Mouse (Mus musculus) gastrocnemius, postnatal 10 days (tissue): ENCODE data around the gene Egfem1. TPM values are rescaled to one million over a fixed set of nuclear protein-coding genes. Genes with fewer than 3 reads are reported as not detected.
A peak's percentile ranks its signal among the peaks of the same experiment; 100 is the strongest.

ENCODE experiments used
- DNase-seq: peaks from one replicate; pipeline ENCODE4 v3.0.0; 2021; ENCODE audit warnings: mixed read lengths
- long read RNA-seq, 2 experiments: library from polyadenylated mRNA; stranded (forward); transcript quantifications; one replicate each; pipeline ENCODE4 v2.0.0; 2021
- total RNA-seq, 2 experiments: library from RNA; stranded (reverse); gene quantifications; 2 replicates each; pipeline ENCODE4 v1.2.3; 2021

Egfem1 gene
- under 1 TPM; 0.61 to 0.99 TPM for total RNA-seq
- long read RNA-seq, experiment 1, result 0 reads
- long read RNA-seq, experiment 2, result 0 reads

DNA sequence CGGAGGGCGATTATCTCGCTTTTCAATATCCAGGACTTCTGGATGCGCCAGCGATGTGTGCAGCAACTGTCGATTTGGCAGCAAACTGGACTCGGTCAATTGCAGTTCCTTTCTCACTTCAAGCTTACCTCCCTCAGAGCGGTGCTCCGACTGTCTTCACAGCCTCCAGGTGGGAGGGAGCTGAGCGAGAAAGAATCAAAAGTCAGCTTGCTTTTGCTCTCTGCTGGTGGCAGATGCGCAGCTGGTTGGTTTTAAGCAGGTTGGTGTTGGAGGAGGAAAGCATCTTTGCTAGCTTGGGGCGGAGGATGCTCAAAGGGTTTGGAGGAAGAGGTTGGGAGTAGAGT, at the start of gene Egfem1:
TSS of gene Egfem1 (plus strand) at position 72 of the 344 bp plus-strand sequence.
- DNase-seq, result no peak

DNA sequence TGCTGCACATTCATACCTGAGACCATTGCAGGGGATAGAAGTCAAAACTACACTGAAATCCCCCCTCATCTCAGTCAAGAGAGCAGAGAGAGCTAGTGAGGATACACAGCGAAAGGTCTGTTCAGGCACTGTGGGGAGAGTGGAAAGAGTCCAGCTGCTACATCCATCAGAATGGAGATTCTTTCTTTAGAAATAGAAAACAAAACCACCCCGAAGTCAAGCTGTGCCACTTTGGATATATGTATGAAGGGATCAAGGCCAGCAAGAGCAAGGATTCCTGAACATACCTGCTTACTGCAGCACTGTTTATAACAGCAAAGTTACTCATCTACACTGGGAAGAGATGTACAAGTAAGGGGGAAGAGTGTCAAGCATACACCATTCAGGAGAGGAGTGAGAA, 48.7 kb upstream of the Egfem1 start:
- DNase-seq, result no peak

DNA sequence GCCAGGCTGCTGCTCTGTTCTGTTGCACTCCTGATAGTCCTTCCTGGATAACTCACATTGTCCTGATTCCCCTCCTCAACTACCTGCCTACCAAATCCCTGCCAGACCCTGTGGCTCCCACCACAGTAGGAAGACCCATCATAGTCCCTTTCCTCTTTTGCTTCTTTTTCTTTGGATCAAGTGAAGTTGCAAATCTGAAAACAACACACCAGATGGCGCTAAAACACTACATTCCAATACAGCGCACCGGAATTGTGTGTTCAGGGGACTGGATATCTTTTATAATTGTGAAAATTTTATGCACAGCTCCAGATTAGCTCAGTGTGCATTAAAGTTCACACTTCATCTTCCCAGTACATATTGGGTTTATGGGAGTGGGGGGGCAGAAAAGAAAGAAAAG, 45.7 kb upstream of the Egfem1 start:
- no peak for DNase-seq

DNA sequence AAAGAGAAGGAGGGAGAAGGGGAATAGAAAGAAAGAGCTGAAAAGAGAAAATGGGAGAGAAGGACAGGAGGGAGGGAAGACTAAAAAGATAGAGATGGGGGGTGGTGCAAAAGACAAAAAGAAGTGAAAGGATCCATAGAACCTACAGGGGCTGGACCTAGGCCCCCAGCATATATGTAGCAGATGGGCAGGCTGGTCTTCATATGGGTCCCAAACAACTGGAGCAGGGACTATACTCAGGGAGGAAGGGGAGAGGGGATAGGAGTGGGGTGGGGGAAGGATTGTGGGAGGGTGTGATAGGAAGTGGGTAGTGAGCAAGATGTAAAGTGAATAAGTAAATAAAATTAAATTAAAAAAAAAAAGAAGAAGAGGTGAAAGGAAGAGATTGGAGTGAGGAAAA, 45.2 kb upstream of the Egfem1 start:
- DNase-seq, result no peak

DNA sequence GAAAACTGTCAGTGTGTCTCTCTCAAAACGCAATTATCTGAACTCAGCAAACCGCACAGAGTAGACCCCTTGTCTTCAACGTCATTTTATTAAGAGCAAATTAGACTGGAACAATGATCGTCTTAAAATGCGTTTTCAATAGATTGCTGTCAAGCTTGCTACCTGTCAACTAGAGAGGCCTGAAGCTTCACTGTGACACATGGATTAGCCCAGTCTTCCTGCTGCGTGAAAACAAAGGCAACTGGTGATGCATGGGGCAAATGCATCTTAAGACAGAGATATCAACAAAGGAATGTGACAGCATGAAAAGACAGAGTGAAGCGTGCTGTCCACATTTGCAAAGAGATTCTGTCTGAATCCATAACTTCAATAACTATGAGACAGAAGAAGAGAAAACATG, 41.8 kb upstream of the Egfem1 start:
- DNase-seq, result no peak

DNA sequence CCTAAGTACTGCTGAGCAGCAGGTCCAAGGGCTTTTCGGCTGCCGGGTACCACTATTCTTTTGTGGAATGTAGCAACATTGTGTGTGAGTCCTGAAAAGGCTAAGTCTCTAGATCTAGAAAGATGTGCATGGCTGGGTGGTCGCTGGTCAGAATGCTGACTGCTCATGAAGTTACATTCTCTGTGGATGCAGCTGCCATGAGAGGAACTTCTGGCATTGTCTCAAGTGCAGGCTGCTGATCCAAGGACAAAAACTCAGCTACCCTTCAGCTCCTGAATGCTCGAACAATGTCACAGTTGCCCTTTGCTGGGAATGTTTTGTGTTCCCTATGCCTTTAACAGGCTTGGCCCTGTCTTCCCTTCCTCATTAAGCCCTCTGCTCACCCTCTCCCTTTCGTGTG, 35.5 kb upstream of the Egfem1 start:
- no peak for DNase-seq

DNA sequence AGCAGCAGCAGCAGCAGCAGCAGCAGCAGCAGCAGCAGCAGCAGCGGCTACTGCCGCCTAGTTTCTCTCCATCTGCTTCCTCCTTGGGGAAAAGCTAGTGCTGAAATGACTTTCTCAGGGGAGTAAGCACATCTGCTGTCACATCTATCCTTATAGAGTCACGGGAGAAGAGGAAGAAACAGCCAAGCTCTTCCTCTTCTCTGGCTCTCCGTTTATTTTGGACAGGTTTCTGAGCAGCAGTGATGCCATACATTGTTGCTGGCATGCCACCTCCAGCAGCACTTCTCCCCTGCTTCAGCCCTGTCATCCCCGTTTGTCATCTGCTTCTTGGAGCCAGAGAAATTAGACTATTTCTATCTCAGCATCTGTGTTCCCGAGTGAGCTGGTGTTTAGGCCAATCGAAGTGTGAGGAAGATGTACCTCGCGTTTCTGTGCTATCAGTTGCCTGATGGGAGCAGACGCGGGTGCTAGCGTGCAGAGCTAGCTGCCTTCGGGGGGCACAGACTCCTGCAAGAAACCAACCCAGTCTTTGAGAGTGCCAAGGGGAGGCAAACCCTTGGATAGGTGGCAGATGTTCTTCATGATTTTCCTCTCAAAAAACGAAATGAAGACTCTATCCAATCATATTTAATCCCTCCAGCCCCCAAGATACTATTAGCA, 34.4 kb upstream of the Egfem1 start:
- no peak for DNase-seq

DNA sequence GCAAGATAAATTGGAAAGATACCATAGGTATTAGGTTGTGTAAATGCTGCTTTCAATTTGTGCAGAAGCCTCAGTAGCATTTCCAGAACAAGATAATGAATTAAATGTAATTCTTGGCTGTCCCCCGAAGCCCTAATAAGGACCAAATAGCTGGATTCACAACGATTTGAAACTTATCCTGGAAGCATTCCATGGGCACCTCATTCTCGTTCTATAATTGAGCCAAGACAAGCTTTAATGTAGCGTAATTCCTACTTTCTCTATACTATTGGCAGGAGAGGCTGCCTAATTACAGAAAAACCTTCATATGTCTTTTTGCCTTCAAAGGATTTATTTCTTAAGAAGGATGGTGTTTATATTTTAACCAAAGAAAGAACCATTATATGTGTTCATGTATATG, 18.7 kb upstream of the Egfem1 start:
- DNase-seq, result no peak

DNA sequence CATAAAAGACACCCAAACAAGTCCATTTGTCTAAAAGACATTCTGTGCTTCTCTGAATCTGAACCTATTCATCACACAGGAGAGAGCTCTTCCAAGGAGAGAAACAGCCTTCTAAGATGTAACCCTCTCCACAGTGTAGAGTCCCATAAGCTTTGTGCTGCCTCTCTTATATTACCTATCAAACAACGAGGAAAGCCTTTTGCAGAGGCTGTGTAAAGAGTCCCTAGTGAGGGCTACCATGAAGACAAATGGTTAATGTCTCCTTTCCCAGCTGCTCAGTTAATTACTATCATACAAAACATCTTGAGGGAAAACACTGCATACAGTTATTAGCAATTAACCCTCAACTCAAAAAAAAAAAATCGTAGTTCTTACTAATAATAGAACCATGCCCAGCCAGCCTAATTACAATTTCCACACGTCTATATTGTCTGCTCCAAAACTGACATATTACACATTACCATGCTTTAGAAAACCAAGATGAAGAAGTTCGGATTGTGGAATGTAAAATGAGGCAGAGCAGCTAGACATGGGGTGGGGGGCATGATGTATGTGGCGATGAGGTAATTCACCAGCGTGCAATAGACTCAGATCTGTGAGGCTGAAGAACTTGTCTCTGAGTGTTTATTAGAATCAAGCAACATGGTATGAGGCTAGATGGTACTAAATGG, 13.3 kb upstream of the Egfem1 start:
- no peak for DNase-seq

DNA sequence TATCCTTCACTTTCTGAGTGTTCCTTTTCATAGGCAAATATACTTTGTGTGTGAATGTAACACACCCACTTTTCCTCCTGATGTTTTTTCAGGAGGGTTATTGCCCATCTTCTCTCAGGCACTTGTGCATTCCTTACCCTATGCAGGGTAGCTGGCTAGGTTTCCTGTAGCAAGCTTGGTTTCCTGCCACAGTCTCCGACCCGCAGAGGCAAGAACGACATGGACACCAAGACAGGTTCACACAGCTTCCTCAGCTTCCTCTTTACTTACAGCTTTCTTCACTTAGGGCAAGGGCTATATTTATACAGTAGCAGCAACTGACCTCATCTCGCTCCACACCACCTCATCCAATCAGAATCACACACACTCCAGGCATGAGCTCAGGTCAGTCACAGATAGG, 10.5 kb upstream of the Egfem1 start:
- DNase-seq, result no peak

DNA sequence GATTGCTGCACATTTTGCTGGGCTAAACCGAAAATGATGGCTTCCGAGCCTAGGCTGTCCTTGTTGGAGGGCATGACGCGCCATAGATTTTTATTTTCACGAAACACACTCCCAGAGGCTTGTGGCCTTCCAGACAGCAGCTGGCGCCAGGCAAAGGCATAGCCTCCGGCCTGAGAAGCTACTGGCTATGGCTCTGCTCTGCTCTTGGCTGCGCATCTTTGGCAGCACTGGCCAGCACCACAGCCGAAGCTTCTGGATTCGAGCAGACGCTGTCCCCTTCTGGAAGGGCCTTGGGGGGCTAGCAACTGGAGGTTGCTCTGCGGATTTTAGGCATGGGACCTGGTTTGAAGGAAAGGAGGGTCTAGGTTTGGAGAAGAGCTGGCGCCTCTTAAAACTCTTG, 306 bp upstream of the Egfem1 start:
- peak; percentile 5 for DNase-seq

DNA sequence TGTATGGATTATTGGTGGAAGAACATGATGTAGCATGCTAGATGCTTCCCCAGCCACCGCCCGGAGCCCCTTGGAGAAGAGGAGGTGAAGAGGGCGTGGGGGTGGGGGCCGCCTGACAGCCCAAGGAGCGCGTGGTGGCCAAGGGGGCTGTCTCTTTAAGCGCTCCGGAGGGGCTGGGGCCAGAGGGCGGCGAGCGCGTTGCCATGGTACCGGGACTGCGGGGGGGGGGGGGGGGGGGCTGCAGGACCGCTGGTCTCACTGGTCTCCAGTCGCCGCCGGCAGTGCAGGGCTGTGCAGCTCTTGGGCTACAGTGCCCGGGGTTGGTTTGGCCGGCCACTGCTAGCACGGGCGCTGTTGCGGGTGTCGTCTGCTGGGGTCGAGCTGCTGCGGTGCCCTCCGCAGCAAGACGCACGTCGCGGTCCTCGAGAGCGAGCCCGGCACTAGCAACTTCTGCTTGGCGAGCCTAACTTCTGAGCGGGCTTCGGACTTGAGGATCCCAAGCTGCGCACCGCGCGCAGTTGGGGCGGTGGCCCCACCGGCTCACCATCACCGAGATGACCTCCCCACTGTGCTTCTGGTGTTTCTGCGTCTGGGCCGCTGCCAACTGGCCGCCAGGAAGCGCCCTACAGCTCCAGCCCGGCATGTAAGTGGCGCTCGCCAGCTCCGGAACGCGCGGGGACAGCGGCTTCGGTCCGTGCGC, 623 bp downstream of the Egfem1 start:
- DNase-seq, result peak; percentile 26

DNA sequence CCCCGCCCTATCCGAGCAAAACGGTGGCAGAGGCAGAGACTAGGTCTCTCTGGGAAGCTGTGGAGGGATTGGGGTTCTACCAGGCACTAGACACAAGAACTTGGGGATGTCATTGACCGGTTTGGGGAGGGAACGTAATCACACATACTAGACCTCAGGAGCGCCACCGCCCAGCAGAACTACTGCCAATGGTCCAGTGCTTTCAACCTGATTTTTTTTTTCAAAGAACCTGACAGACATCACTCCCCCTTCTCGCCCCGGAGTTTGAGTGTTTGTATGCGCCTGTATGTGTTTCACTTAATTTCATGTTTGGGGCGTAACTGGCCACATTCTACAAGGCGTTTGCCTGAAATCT, 1.1 kb downstream of the Egfem1 start:
- no peak for DNase-seq

DNA sequence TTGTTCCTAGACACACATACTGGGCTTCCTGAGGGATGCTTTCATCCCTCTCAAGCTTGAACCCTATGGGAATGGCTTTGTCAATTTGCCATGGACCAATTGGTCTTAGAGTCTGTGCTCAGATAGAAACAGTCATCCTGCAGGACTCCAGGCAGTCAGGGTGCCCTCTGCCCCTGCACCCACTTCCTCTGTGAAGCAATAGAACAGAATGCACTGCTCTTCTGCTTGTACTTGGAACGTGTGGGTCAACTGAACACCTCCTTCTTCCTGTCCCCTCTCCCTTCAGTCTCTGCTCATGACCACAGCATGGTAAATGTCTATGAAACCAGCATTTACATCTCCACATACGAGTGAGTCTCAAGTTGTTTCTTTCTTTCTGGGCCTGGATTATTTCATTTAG, 16.6 kb downstream of the Egfem1 start:
- DNase-seq, result no peak

DNA sequence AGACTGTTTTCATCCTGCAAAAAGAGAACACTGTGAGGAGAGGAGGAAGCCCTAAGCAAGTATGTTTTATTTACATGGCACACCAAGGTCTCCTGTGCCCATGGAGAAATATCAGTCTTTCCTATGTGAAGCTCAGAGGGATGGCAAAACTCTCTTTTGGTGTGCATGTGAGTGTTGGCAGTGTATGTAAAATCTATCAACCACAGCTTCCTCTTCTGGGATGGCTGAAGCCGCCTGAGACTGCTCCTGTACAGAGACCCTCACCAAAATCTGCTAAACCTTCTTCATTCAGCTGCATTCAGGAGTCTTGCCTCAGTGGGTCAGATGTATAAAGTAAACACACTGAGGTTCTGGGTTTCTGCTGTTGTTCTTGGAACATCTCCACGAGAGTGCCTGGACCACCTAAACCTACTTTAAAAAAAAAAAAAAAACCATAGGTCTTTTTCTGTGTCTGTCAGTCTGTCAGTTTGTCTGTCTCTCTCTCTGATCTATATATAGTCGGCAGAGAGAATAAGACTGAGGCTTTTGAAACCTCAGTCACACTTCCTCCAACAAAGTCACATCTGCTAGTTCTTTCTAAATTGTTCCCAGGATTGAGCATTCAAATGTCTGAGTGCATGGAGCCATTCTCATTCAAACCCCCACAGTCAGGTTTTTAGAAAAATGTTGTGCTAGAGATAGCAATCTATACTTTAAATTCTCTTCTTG, 24.3 kb downstream of the Egfem1 start:
- no peak for DNase-seq

DNA sequence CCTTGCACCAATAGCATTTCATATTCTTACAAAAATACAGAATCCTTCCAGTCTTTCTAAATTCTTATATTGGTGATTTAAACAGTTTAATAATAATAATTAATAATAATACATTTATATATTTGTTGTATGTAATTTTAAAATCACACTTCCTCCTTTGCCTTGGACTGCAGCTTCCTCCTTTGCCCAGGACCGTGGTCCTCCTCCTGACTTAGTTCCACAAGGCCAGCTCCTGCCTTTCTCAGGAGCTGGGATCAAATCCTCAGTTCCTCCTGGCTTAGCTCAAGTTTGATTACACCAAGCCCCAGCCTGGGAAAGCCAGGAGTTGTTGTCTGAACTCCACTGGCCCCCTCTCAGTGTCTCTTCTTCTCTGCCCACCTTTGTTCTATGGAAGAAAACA, 25.3 kb downstream of the Egfem1 start:
- DNase-seq, result no peak

DNA sequence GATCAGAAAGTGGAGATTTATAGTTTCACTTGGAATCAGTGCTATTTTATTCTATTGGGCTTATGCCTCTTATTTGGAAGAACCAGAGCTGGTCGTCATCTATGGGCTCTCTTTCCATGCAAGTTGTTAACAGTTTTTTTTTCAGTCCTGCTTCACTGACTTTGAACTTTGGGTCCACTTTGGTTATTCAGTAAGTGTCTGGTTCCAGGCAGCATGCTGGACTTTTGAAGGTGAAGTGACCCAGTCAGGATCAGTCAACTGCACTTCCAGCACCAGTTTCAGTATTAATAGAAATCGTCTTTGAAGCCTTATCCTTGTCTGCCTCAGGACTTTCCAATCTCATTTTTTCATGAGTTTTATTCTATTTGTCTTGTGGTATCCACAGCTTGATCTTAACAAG, 28.5 kb downstream of the Egfem1 start:
- no peak for DNase-seq

DNA sequence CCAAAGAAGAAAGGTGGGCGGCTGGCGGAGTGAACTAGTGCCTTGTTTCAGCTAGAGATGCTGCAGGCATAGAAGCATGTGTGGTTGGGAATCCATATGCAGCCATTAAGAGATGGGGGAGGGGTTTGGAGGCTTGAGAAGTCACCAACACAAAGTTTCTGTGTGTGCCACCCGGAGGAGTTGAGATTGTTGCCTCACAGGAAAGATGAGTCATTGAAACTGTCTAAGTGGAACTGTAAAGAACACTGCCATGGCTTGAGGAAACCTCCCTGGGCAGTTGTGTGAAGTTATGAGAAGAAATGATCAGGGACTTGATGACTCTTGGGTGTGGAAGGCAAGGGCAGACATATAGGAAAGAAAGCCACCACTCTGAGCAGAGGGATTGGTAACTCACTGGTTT, 32.7 kb downstream of the Egfem1 start:
- DNase-seq, result no peak

DNA sequence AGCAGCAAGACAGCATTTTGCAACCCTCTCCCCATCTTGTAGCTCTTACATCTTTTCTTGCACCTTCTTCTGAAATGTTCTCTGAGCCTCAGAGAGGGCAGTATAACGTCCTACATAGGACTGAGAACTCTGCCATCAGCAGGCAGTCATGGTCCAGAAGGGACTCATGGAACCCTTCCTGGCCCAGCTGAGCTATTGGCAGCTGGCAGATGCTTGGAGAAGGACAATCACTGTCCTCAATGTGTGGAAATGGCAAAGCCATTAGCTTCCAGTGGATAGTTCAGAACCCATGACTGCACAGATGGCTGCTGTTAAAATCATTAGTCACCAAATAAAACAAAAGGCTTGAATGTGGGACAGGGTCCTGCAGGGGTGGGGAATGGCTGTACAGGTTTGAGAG, 35.6 kb downstream of the Egfem1 start:
- DNase-seq, result no peak

DNA sequence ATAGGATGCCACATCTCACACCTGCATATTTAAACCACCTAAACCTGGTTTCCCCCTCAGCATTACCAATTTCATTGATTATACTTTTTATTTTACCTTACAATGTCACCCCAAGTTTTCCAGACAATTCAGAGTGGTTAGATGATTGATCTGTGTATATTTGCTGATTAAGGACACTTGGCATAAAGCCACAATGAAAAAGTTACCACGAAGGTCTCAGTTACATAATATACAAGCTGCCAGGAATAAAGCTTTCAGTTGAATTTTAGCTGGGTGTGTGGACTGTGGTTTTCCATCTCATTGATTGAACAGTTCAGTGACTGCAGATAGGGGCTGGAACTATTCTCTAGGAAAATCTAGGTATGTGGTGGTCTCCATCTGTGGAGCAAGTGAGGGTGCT, 40.7 kb downstream of the Egfem1 start:
- DNase-seq, result no peak

DNA sequence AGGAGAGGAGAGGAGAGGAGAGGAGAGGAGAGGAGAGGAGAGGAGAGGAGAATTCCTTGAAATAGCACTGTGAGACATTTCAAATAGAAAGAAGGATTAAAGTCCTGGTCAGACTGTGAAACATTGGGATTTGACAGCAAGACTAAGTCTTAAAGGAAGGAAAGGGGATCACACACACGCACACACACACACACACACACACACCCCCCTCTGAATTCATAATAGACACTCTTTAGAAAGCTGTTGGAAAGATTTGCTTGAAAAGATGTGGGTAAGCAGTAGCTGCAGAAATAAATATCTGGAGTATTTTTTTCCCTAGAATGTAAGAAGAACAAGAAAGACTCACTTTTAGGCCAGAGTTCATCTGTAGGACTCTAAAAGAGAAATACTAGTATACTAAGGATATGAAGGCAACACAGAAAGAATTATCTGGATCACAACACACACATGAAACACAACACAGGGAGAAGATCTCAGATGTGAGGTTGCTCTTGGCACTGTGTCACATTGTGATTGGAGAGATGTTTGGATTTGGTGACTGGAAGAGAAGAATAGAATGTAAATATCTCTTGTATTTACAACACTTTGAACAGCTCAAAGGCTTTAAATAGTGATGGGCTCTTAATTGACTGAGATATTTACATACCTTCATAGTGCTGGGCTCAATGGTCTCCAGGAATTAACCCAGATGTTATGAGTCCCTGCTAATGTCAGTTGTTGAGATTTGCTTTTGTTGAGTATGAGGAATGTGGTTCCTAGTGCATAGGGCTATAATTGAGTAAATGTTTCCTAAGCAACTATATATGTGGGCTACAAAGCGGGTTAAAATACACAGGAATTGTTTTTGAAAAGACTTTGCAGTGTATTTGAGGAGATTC, 50.5 kb downstream of the Egfem1 start:
- DNase-seq, result no peak

DNA sequence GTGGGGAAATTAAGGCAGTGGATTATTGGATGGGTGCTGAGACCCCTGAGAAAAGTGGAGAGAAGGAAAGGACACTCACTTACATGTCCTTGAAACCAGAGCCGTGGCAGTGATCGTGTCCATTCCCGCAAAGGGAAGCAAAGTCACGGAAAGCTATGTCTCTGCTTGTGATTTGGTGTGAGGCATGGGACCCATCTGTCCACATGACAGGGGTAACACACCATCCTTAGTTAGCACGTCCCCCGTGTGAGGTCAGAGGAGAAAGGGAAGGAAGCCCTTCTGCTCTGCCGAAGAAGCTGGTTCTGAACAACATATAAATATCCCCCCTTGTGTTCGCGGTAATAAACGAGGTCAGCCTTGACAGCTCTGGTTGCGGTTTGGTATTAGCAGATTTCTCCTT, 52.7 kb downstream of the Egfem1 start:
- no peak for DNase-seq
